9 mouse cellular contexts compared by ENCODE assay signal in genomic region chr7:28923865-28924291, GRCm38 (mm10). TPM values are rescaled to one million over a fixed set of nuclear protein-coding genes. Genes with fewer than 3 reads are reported as not detected.
DNase-seq lines count a peak whose midpoint lies in the region; ATAC-seq and TF ChIP-seq lines count a peak whose summit lies in the region.
"Had no signal": no experiment of that assay in that cellular context is flagged by ENCODE, and none has a peak within 500 bp of the region (broad histone marks: within the 10 kb centered on the region; RNA-seq: fewer than 3 reads in every experiment).

No protein-coding gene starts in this region.

- H3K36me3 ChIP-seq in heart, embryonic 12.5 days = peaks cover 11% of the 10 kb centered on the region
- peaks cover 7% of the 10 kb centered on the region for H3K36me3 ChIP-seq in kidney, embryonic 16.5 days (ENCODE audit: insufficient read depth, low read length)
- H3K36me3 ChIP-seq in midbrain, embryonic 12.5 days = peaks cover 8% of the 10 kb centered on the region

- WGBS in heart, embryonic 12.5 days = 26% methylated on average over 4 of the region's 4 CpGs
- WGBS in kidney, embryonic 16.5 days = 3% methylated on average over 4 of the region's 4 CpGs
- WGBS in midbrain, embryonic 12.5 days = 22% methylated on average over 4 of the region's 4 CpGs

- H3K27ac ChIP-seq in layer of hippocampus, adult 2 months = peak overlapping the region; percentile 92
- H3K27ac ChIP-seq in heart, embryonic 12.5 days (ENCODE audit: poor library complexity, severe bottlenecking) = peak overlapping the region; percentile 100
- H3K27ac ChIP-seq in kidney, embryonic 16.5 days (ENCODE audit: low read length) = peak overlapping the region; percentile 95
- H3K27ac ChIP-seq in midbrain, embryonic 12.5 days (replicated peaks) = peak overlapping the region; percentile 70

- DNase-seq in layer of hippocampus, adult 2 months (ENCODE audit: low spot score in 2 of 2) = no peak
- DNase-seq in layer of hippocampus, adult 18-20 months (ENCODE audit: low spot score in 2 of 2) = no peak
- no peak for DNase-seq in gastrocnemius, postnatal 4 days (ENCODE audit: low spot score in 2 of 2)
- no peak for DNase-seq in right cerebral cortex, postnatal 25 days

- H3K9ac ChIP-seq in heart, embryonic 12.5 days = peak overlapping the region; percentile 75; the same call in 1 of the 2 replicates
- H3K9ac ChIP-seq in kidney, embryonic 16.5 days (replicated peaks; ENCODE audit: low read length) = peak overlapping the region; percentile 52
- H3K9ac ChIP-seq in midbrain, embryonic 12.5 days (replicated peaks) = no peak overlapping the region

- no peaks in the 10 kb centered on the region for H3K27me3 ChIP-seq in heart, embryonic 12.5 days (replicated peaks)
- no peaks in the 10 kb centered on the region for H3K27me3 ChIP-seq in kidney, embryonic 16.5 days (ENCODE audit: insufficient read depth, low read length)
- no peaks in the 10 kb centered on the region for H3K27me3 ChIP-seq in midbrain, embryonic 12.5 days

- H3K4me2 ChIP-seq in heart, embryonic 12.5 days = peak overlapping the region; percentile 41
- peak overlapping the region; percentile 26; the same call in 1 of the 2 replicates for H3K4me2 ChIP-seq in kidney, embryonic 16.5 days (replicated peaks; ENCODE audit: low read depth, low read length)
- H3K4me2 ChIP-seq in midbrain, embryonic 12.5 days (replicated peaks) = no peak overlapping the region

- no peak for ATAC-seq in heart, embryonic 12.5 days (ENCODE audit: insufficient number of reproducible peaks, low FRiP score)
- peak; percentile 60 for ATAC-seq in kidney, embryonic 16.5 days (ENCODE audit: low FRiP score, low TSS enrichment)
- 0 out of 2 replicates have a peak, but pooled peaks have one; percentile 49 for ATAC-seq in midbrain, embryonic 12.5 days (ENCODE audit: low FRiP score, low read depth)
- no peak for ATAC-seq in megakaryocyte-erythroid progenitor cell, adult 5-6 weeks (replicated peaks; ENCODE audit: low FRiP score, low TSS enrichment, poor library complexity, severe bottlenecking)

- H3K4me3 ChIP-seq in layer of hippocampus, adult 2 months = no peak overlapping the region
- no peak overlapping the region for H3K4me3 ChIP-seq in heart, embryonic 12.5 days
- no peak overlapping the region for H3K4me3 ChIP-seq in kidney, embryonic 16.5 days (ENCODE audit: low read length)
- H3K4me3 ChIP-seq in midbrain, embryonic 12.5 days = no peak overlapping the region

- peaks cover 83% of the 10 kb centered on the region for H3K4me1 ChIP-seq in heart, embryonic 12.5 days (replicated peaks)
- H3K4me1 ChIP-seq in kidney, embryonic 16.5 days (ENCODE audit: insufficient read depth, low read length) = peaks cover 73% of the 10 kb centered on the region
- peaks cover 64% of the 10 kb centered on the region for H3K4me1 ChIP-seq in midbrain, embryonic 12.5 days

- no peak for TF ChIP-seq CTCF in layer of hippocampus, adult 2 months (conservative IDR thresholded peaks at IDR 0.05)

- H3K9me3 ChIP-seq in heart, embryonic 12.5 days (replicated peaks) = no peaks in the 10 kb centered on the region
- H3K9me3 ChIP-seq in kidney, embryonic 16.5 days (ENCODE audit: low read length) = no peaks in the 10 kb centered on the region
- no peaks in the 10 kb centered on the region for H3K9me3 ChIP-seq in midbrain, embryonic 12.5 days
- H3K9me3 ChIP-seq: G1E had no signal

RNA-seq across cellular contexts. Expression of gene Actn4, which starts 38.3 kb away (rescaled TPM):
- total RNA-seq in layer of hippocampus, adult 2 months (2021) = 100 to 1,000 TPM; 131 to 134 TPM
- total RNA-seq in layer of hippocampus, adult 18-20 months (2021) = 100 to 1,000 TPM; 127 to 136 TPM
- polyA plus RNA-seq in heart, embryonic 12.5 days (2016; fragmentation: Nextera tagmentation; extraction: Ambion mirVana) = 317 and 318 TPM in 2 replicates
- polyA plus RNA-seq in kidney, embryonic 16.5 days (2015; fragmentation: Nextera tagmentation; extraction: Ambion mirVana) = 360 and 374 TPM in 2 replicates
- polyA plus RNA-seq in midbrain, embryonic 12.5 days (2016; fragmentation: Nextera tagmentation; extraction: Ambion mirVana) = 162 and 175 TPM in 2 replicates
- 93.1 and 106 TPM in 2 replicates for total RNA-seq in megakaryocyte-erythroid progenitor cell, adult 5-6 weeks (2014; fragmentation: Nextera tagmentation)
- 41.1 and 51.7 TPM in 2 replicates for total RNA-seq in megakaryocyte-erythroid progenitor cell, adult 5-6 weeks (2017)
- 100 to 1,000 TPM; 133 to 160 TPM for total RNA-seq in gastrocnemius, postnatal 4 days (2021)

RNA-seq across cellular contexts. Expression of gene Capn12, which starts 42.7 kb away (rescaled TPM):
- under 1 TPM; 0.15 to 0.29 TPM for total RNA-seq in layer of hippocampus, adult 2 months (2021)
- under 1 TPM; 0.50 to 0.76 TPM for total RNA-seq in layer of hippocampus, adult 18-20 months (2021)
- polyA plus RNA-seq in heart, embryonic 12.5 days (2016; fragmentation: Nextera tagmentation; extraction: Ambion mirVana) = 0.17 and 0.27 TPM in 2 replicates
- 0.59 and 0.74 TPM in 2 replicates for polyA plus RNA-seq in kidney, embryonic 16.5 days (2015; fragmentation: Nextera tagmentation; extraction: Ambion mirVana)
- polyA plus RNA-seq in midbrain, embryonic 12.5 days (2016; fragmentation: Nextera tagmentation; extraction: Ambion mirVana) = 0.20 and 0.39 TPM in 2 replicates
- total RNA-seq in megakaryocyte-erythroid progenitor cell, adult 5-6 weeks (2014; fragmentation: Nextera tagmentation) = not detected in 2 replicates
- total RNA-seq in megakaryocyte-erythroid progenitor cell, adult 5-6 weeks (2017) = not detected in 2 replicates
- total RNA-seq in gastrocnemius, postnatal 4 days (2021) = under 1 TPM; 0.10 to 0.20 TPM

RNA-seq across cellular contexts. Expression of gene Eif3k, which starts 57.8 kb away (rescaled TPM):
- 100 to 1,000 TPM; 198 to 202 TPM for total RNA-seq in layer of hippocampus, adult 2 months (2021)
- total RNA-seq in layer of hippocampus, adult 18-20 months (2021) = 100 to 1,000 TPM; 201 to 212 TPM
- 254 and 255 TPM in 2 replicates for polyA plus RNA-seq in heart, embryonic 12.5 days (2016; fragmentation: Nextera tagmentation; extraction: Ambion mirVana)
- 406 and 407 TPM in 2 replicates for polyA plus RNA-seq in kidney, embryonic 16.5 days (2015; fragmentation: Nextera tagmentation; extraction: Ambion mirVana)
- 324 and 335 TPM in 2 replicates for polyA plus RNA-seq in midbrain, embryonic 12.5 days (2016; fragmentation: Nextera tagmentation; extraction: Ambion mirVana)
- 499 and 586 TPM in 2 replicates for total RNA-seq in megakaryocyte-erythroid progenitor cell, adult 5-6 weeks (2014; fragmentation: Nextera tagmentation)
- total RNA-seq in megakaryocyte-erythroid progenitor cell, adult 5-6 weeks (2017) = 360 and 454 TPM in 2 replicates
- 100 to 1,000 TPM; 191 to 212 TPM for total RNA-seq in gastrocnemius, postnatal 4 days (2021)

RNA-seq across cellular contexts. Expression of gene Map4k1, which starts 58.0 kb away (rescaled TPM):
- total RNA-seq in layer of hippocampus, adult 2 months (2021) = 1 to 10 TPM in 1 of 2 experiments, under 1 TPM in 1; 0.90 to 1.8 TPM
- total RNA-seq in layer of hippocampus, adult 18-20 months (2021) = 1 to 10 TPM in 1 of 2 experiments, under 1 TPM in 1; 0.99 to 1.3 TPM
- polyA plus RNA-seq in heart, embryonic 12.5 days (2016; fragmentation: Nextera tagmentation; extraction: Ambion mirVana) = 5.8 and 6.5 TPM in 2 replicates
- polyA plus RNA-seq in kidney, embryonic 16.5 days (2015; fragmentation: Nextera tagmentation; extraction: Ambion mirVana) = 9.7 and 10.1 TPM in 2 replicates
- 5.4 and 6.2 TPM in 2 replicates for polyA plus RNA-seq in midbrain, embryonic 12.5 days (2016; fragmentation: Nextera tagmentation; extraction: Ambion mirVana)
- 64.1 and 76.8 TPM in 2 replicates for total RNA-seq in megakaryocyte-erythroid progenitor cell, adult 5-6 weeks (2014; fragmentation: Nextera tagmentation)
- 42.6 and 47.9 TPM in 2 replicates for total RNA-seq in megakaryocyte-erythroid progenitor cell, adult 5-6 weeks (2017)
- total RNA-seq in gastrocnemius, postnatal 4 days (2021) = 1 to 10 TPM; 1.3 to 1.6 TPM

Comparison
In these comparisons a context has a peak if more than half of its experiments do, and no peak if none do; other contexts are left out.
1. ATAC-seq: peak in kidney, embryonic 16.5 days (single experiment) and midbrain, embryonic 12.5 days (single experiment); none in heart, embryonic 12.5 days (single experiment) and megakaryocyte-erythroid progenitor cell, adult 5-6 weeks (single experiment).
2. Peak in every context shown above with its lines, with median percentiles within 50 percentile points of each other: H3K27ac ChIP-seq.